Mouse (Mus musculus): Measurements from ENCODE around the gene Ebf1. TPM values are rescaled to one million over a fixed set of nuclear protein-coding genes. Genes with fewer than 3 reads are reported as not detected.

The Ebf1 gene
- total and polyA plus RNA-seq, 3 experiments: 13.8 to 37.0 (median 25.3) TPM

DNA sequence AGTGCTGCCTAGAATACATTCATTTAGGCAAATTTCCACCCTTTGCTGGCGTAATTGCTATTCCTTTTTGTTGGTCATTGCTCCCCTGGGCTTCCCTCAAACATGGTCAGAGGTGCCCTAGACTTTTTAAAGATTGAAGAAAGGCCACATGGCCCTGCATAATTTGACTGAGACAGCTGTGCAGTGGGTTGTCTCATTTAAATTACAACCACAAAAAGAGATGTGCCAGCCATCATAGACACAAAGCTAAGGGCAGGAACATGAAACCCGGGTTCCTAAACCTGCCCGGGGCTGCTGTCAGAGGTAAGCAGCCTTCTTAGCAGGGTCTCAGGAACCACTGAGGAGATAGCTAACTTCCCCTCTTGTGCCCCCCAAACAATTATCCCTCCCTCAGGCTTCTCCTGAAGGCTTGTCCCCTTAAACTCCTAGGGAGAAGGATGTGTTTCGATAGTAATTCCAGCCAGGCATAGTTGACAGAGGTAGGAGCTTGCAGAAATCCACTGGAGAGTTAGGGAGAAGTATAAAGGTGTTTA lies 46.6 kb downstream of the Ebf1 start:
- DNase-seq: no peak

DNA sequence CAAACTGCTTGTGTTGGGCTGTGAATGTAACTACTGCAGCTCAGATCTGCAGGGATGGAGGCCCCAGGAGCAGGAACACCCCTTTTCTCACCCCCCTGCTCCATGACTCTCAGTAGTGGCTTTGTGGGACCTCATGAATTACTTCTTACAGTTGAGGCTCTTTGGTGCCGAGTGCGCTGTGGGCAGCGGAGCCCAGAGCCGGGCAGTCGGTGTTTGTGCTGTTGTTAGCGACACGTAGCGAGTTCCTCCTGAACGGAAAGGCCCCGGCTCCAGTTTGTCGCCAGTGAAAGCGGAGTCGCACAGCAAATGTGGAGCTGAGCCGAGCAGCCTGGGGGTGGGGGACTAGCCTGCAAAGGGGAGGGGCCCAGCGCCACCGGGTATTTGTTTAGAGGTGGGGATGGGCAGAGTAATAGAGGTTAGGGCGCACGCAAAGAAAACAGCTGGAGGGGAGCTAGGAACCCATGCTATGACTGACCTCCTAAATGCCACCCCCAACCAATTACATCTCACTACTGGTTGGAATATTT lies 48.1 kb downstream of the Ebf1 start:
- peak; percentile 47 for DNase-seq

DNA sequence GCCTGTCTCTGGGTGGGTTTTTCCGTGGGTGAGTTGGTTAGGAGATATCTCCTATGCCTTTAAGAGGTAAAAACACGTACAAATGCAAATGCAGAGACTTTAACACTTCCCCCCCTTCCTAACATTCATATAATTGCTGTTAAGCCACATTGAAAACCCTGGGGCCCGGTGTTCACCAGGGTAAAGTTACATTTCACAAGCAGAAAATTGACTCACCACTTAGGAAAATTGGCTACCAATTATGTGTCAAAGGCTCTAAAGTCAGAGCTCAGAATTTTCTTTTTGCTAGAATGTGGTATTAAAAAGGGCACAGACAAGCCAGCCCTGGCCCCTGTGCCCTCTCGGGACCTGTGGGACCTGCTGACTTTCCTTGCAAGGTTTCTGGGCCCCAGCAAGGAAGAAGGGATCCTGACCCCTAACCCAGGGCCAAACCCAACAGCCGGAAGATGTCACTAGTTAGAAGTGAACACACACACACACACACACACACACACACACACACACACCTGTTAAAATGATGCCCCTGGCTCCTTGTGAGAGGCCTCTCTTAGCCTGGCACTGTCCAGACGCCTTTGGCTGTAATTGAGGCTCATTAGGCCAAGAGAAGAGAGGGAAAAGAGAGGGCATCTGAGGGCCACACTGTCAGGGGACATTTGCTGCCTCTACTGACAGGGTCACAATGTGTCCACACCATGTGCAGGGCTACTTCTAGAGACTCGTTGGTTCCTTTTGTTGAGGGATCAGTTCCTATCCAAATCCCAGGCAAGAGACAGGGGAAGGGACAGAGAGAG lies 48.8 kb downstream of the Ebf1 start:
- no peak for DNase-seq

DNA sequence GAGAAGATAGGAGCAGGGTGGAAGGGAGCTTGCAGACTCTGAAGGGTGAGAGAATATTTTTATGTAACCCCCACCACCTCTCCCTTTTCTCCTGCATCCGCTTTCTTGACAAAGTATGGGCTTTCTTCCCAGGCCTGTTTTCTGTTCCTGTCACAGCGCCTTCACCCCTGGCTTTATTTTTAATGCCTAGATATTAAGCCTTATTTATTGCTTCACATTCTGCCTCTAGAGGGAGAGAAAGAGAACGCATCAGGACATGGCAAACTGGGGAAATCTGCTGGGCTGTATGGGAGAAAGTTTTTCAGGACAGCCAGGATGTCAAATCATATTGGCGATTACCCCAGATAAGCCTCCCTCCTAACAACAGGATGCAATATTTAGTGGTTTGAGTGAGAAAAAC lies 49.6 kb downstream of the Ebf1 start:
- no peak for DNase-seq

DNA sequence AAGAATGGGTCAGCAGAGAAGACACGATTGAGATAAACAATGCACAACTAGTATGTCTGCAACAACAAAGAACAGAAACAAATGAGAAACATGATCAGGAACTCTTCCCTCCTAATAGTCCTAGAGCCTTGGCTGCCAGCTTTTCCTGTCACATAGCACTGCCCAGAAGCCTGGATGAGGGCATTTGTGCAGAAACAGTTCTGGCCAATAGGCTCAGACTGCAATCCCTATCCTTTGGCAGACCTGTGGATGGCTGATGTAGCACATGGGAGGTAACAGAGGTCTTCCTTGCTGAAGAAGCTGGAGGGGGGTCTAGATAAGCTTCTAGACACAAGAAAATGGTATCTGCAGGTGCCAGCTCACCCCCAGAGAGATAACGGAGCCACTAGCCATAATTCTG lies 64.2 kb downstream of the Ebf1 start:
- no peak for DNase-seq

DNA sequence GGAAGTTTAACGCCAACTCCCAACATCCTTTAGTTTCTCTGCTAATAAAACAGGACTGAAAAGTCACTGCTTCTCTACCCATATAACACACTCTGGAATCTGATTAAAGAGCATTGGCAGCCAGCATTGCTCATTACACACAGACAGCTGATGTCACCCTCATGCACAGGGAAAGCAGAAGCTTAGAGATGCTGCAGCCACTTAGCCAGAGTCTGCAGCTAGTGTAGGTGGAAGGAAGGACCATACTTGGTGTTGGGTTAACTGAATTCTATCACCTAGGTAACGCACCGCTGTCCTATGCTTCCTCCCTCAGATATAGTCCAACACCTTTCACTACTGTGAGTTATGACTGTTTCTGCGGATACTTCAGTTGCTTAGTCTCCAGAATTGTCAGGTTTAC lies 64.9 kb downstream of the Ebf1 start:
- DNase-seq: no peak

DNA sequence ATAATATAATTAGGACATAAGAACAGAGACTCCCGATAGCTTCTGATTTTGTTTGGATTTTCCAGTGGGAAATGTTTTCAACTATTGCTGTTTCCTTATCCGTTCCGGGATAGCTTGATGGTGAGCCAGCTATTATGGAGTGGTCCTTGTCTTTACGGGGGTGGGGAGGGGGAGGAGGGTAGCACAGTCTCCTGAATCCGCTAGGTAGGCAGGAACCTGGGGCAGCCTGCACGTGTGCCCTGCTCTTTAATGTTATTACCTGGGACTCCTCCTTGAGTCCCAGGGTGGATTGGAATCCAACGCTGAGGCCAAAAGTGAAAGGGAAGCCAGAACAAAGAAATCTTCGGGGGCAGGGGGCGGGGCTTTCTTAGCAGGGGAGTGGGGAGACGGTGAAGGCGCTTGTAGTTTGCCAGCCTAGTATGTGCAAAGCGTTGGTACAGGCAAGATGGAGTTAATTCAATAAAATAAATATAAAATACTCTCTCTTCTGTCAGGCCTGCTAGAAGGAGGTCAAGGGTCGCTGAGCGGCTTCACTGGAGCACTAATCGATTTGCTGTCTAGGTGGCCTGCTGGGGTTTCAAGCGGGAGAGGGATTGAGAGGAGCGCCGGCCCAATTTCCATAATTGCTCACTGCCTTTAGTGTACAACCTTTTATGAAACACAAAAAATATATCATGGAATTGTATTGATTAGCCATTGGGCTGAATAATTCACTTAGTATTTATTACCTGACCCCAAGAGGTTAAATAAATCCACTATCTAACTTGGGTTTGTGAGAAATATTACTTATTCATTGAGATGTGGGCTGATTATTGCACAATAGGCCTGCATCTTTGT lies 65.8 kb downstream of the Ebf1 start:
- DNase-seq: no peak

DNA sequence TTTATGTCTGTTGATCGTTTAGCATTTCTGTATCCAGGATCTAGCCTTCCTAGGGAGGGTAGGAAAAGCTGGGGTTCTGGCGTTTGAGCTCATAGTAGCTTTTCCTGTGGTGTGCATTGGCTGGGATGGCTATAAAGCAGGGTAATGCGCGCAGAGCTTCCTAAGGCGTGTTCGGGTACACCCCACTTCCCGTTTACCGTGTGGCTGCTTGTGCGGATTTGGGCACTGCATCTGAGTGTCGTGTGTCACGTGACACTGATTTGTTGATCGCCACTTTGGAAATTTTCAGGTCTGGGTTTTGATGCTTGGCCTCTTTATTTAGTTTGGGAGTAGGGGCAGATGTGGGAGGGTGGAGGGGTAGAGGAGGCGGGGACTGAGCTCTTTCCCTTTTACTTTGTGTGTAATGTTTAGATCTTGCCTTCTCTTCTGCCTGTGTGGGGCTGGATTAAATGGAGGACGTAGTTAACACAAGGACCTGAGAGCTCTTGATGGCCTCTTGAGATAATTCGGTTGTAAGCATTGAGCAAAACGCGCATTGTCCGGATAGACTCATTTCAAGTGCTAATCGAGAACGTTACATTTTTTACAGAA lies 67.5 kb downstream of the Ebf1 start:
- no peak for DNase-seq

DNA sequence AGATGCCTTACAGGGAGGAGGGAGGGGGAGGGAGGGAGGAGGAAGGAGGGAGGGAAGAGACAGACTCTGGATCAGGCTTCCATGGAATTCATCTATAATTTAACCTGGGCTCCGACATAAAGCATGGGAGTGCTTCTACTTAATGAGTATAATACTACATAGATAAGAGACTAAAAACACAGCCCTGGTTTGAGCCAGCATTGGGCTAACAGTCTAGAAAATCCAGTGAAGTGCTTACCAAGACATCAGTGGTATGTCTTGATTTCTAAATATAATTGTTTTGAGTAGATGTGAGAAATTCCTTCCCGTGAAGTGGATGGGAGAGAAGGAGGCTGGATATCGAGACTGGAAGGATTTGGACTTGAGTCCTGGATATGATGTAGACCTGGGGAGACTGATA lies 68.0 kb downstream of the Ebf1 start:
- no peak for DNase-seq

DNA sequence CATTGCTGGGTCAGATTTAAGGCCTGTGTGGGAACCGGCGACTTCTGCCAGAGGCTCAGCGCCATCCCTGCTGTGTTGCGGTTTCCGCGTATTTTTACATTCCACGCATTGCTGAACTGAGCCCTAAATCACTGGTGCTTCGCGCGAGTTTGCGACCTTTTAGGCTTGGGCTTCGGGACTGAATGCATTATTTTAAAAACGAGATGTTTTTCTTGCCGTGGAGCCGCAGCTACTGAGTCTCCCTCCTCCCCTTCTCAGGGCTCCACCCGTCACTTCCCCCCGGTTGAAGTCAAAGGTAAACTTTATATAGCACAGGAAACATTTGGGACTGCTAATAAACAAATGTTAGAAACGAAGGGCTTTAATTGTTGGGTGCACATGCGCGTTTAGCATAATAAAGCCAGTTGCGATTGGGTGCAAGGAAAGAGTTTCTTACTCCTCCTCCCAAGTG lies 68.8 kb downstream of the Ebf1 start:
- DNase-seq: no peak

DNA sequence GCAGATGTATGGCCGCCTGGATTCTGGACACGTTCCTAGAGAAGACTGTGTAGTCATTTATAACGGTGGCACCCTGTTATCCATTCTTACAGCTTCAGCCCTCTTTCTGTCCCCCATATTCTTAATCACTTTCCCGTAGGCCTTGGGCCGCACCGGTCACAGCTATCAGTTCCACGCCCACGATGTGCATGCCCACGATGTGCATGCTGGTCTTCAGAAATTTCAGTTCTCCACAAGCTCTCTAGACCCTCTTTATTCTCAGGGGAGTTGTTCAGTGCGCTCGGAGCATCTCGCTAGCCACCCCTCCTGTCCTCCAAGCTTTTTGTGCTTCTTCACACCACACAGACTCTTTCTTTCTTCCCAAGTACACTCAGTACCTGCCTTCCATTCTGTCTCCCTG lies 69.3 kb downstream of the Ebf1 start:
- no peak for DNase-seq

DNA sequence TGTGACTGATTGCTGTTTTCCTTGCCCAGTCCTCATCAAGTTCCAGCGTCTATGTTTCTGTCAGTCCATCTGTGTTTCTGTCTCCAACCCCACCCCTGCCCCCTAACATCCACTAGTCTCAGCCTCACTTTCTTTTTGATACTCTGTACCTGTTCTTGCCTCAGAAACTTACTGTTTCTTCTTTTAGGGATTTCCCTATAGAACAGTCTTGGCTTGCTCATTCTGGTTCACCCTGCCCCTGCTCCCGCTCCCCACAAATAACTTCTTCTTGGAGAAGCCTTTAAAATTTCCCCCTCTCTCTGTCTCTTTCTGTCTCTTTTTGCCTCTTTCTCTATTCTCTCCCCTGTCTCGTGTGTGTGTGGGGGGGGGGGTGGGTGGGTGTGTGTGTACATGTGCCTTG lies 71.4 kb downstream of the Ebf1 start:
- no peak for DNase-seq

DNA sequence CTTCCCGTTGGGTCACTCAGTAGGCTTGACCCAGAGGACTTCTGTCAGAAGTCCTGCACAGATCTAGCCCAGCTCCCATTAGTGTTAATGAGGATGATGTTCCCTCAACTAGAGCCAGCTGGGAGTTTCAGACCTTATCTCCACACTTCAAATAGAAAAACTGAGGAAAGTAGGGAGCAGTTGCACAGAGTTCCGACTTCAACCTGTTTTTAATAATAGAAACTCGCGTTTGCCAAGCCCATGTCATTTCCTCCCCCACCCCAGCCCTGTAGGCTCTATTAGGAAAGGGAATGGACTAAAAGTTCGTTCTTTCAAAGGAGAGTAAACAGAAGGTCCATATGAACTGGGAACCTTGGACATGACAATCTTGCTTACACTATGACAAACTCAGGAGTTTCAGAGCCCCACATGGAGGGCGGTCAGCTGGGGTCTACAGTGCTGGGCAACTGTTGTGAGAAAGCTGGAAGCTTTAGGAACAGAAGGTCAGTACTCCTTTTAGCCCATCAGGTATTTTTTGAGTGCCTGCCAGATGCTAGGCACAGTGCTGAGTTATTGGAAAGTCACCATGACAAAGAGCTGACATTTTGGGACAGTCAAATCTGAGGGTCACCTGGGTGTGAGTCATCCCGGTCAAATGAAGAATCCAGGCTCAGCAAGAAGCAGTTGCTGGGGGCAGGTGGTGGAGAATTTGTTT lies 72.6 kb downstream of the Ebf1 start:
- DNase-seq: peak; percentile 52

DNA sequence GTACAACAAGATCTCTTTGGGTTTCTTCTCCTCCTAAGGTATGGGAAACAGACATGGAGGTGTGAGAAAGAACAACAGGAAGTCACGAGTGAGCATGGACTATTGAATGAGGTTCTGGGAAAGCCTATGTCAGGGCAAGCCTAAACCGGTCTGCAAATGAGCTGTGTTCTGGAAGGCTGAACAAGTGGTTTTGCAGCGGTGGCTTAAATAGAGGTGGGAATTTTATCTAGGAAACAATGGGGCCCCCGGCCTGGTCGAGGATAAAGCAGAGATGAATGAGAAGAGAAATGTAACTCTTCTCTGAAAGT lies 73.1 kb downstream of the Ebf1 start:
- DNase-seq: no peak

DNA sequence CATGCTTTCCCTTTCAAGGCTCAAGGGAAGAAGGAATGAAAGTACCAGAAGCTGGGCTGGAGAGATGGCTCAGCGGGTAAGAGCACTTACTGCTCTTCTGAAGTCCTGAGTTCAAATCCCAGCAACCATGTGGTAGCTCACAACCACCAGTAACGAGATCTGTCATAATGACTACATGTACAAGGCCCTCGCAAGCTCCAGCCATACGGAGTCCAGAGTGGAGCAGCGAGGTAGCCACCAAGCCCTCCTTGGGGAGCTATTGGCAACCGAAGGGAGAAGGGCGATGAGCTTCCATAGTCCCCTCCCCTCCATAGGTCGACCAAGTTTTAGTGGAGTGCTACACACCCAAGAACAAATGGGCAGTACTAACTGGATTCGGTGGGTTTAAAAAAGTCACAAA lies 78.3 kb downstream of the Ebf1 start:
- DNase-seq: no peak

DNA sequence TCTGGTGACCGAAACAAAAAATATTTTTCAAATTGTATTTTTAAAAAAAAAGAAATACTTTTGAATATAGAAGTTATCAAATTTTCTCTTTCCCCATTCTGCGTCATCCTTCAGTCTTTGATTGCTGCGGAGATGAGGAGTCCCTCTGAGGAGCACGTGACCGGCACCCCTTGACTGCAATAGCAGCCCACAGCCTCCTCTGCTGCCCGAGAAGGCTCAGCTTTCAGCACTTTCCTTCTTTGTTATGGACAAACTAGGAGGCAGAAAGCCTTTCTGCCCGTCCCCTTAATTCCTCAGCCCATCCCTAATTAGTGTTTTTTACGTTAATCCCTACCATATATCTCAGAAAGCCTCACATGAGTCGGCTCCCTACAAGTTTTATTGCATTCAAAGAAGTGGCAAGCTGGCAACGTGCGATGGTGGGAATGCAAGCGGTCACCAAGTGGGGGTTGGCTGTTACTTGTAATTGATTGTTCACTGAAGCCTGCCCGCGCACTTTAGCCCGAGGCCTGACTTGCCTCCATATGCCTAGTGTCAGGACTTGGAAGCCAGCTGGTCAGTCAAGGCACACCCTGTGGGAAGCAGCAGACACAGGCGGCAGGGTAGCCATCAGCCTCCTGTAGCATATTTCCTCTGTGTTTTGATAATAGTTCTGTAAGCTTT lies 79.6 kb downstream of the Ebf1 start:
- no peak for DNase-seq

DNA sequence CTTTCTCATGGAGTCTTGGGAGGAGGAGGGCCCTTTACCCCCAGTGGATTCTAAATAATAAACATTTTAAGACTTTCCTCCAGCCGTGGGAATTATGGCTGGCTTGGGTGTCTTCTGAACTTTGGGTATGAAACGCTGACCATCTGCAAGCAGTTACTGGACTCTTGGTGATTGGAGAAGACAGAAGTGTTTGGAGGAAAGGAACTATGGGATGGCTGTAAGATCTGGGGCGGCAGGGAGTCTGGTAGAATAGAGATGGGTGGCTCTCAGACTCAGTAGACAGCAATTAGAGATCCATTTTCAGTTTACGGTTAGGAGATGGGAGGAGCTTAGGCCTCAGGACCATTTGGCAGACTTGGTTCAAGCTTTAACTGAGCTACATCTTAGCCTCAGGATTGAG lies 83.1 kb downstream of the Ebf1 start:
- no peak for DNase-seq

DNA sequence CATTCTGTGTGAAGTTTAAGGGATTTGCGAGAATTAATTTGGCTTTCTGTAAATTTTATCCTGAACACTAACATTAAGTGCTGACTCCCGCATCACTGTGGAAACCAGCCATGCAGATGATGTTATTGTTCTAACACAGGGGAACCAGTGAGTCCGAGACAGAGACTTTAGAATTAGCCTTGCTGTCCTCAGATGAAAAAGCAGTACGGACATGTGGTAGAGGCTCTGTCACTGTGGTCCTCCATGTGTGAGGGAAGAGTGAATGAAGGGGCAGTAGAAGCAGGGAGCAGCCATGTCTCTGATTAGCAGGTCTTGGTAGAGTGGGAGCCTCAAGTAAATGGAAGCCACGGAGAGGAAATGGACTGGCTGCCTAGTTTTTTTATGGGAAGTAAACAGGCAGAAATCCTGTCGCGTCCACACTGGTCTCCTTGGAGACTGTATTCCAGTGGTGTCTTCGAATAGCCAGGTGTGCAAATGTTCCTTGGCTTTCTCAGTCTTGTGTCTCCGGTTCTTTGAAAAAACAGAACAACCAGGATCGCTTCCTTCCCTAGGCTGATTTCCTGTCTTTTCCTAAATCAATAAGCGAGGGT lies 84.2 kb downstream of the Ebf1 start:
- DNase-seq: no peak

DNA sequence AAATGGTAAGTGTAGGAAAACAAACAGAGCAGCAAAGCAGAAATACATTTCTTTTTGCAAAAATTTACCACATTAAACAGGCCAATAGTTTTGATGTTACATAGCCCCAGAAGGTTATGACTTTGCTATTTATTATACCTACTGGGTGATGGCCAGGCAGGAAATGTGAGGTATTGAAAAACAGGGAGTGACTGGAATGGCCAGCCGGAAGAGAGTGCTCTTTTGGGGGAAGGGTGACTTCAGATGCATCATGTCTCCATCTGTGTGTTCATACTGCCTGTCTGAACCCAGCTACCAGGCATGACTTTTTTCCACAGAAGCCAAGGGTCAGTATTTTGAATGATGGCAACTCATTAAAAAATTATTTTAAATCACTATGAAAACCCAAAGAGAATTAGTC lies 84.7 kb downstream of the Ebf1 start:
- DNase-seq: no peak

DNA sequence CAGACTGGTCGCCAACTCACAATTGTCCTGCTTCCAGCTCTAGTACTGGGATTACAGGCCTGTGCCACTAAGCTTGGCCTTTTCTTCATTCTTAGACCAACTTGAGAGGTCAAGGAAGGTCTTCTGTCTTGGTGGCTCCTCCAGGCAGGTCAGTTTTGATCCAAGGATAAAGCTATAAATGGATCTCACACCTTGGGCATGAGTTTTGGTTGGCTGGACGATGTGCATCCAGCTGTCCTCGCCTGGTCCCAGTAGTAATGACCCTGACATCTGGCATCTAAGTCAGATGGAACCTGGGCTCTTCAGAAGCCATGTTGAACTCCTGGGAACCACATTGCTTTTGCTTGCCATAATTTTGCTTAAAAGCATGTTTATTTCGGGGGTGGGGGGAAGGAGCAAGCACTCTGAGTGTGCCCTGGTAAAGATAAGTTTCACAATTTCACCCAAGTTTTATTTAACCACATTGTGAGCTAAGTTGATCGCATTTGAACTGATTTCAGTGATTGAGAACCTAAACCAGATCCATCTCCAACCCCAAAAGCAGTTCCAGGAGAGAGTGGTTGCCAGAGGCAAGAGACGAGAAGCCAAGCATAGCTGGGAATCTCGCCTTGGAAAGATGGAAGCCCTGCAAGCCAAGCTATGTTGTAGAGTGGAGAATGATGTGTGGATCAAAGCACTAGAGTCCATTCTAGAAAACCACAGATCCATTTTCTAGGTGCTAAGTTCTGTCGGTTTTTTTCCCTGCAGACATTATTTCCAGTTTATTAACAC lies 85.8 kb downstream of the Ebf1 start:
- no peak for DNase-seq

Measured in adrenal gland, adult 2 months (tissue).